Mouse (Mus musculus) ES-Bruce4 (cell line): ENCODE measurements around the gene Hyal3.

Experiments used
- CTCF ChIP-seq: IDR thresholded peaks from one replicate; pipeline ENCODE4 v1.8.1; 2011; ENCODE audit warnings: low read depth, low read length
- POLR2A ChIP-seq: IDR thresholded peaks from one replicate; pipeline ENCODE4 v1.8.1; 2011; ENCODE audit warnings: low read length; ENCODE audit not compliant: insufficient read depth

DNA sequence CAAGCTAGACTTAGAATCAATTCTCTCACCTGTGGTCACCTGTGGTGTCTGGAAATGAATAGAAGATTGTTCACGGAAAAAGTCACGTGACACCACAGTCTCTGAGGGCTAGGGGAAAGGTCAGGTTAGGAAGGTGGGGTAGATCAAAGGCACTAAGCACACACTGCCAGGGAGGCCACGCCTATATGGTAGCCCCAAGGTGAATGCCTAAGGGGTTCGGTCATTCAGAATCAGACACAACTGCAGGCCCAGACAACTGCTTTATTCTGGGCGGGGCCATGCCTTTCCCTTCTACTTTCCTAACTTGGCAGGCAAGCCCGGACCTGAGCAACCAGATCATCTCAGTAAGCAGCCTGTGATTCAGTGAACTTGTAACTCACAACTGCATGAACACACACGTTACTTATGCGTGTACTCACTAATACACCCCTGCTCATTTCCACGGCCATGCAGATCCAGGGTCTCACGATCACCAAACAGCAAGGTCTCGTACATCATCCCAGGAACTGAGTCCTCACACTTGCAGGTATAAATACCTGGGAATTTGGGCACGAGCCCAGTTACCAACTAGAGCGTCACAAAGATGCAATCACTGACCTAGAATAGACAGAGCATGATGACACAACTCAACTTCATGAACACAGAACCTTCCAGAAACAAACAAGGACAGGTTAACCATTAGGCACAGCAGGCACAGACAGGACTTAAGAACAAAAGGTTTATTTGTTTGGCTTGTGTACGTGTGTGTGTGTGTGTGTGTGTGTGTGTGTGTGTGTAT is 4.8 kb upstream of the Hyal3 start:
- TF ChIP-seq POLR2A (no peak), CTCF (no peak)
